19 mouse cellular contexts compared by ENCODE assay signal in genomic region chr16:94588974-94589373, GRCm38 (mm10). TPM values are rescaled to one million over a fixed set of nuclear protein-coding genes. Genes with fewer than 3 reads are reported as not detected.
A peak's percentile ranks its signal among the peaks of the same experiment; 100 is the strongest.
DNase-seq lines count a peak whose midpoint lies in the region; ATAC-seq and TF ChIP-seq lines count a peak whose summit lies in the region.
"Had no signal": no experiment of that assay in that cellular context is flagged by ENCODE, and none has a peak within 500 bp of the region (broad histone marks: within the 10 kb centered on the region; RNA-seq: fewer than 3 reads in every experiment).

No protein-coding gene starts in this region.

- no peak for TF ChIP-seq EP300 in stomach, postnatal 0 days (optimal IDR thresholded peaks at IDR 0.05)

- no peak overlapping the region for H3K4me3 ChIP-seq in intestine, embryonic 15.5 days (replicated peaks)
- H3K4me3 ChIP-seq in intestine, embryonic 16.5 days (ENCODE audit: low read length) = no peak overlapping the region
- H3K4me3 ChIP-seq in stomach, embryonic 15.5 days (replicated peaks) = no peak overlapping the region
- no peak overlapping the region for H3K4me3 ChIP-seq in stomach, postnatal 0 days (ENCODE audit: low read depth, low read length)
- H3K4me3 ChIP-seq in intestine, postnatal 0 days (ENCODE audit: low read depth, low read length) = no peak overlapping the region
- H3K4me3 ChIP-seq in forebrain, embryonic 10.5 days = no peak overlapping the region
- H3K4me3 ChIP-seq in limb, embryonic 10.5 days = no peak overlapping the region
- H3K4me3 ChIP-seq: embryonic facial prominence, embryonic 10.5 days; limb, embryonic 12.5 days; neural tube, embryonic 13.5 days had no signal

- no peak overlapping the region for H3K4me2 ChIP-seq in intestine, embryonic 15.5 days (replicated peaks)
- no peak overlapping the region for H3K4me2 ChIP-seq in intestine, embryonic 16.5 days (ENCODE audit: low read depth, low read length)
- H3K4me2 ChIP-seq in stomach, embryonic 15.5 days = no peak overlapping the region
- no peak overlapping the region for H3K4me2 ChIP-seq in stomach, postnatal 0 days (replicated peaks; ENCODE audit: low read depth)
- no peak overlapping the region; the same call in 1 of the 2 replicates for H3K4me2 ChIP-seq in intestine, postnatal 0 days (replicated peaks; ENCODE audit: low read depth)
- H3K4me2 ChIP-seq: limb, embryonic 12.5 days; neural tube, embryonic 13.5 days had no signal

- H3K27me3 ChIP-seq in intestine, embryonic 15.5 days (replicated peaks) = no peaks in the 10 kb centered on the region
- H3K27me3 ChIP-seq in intestine, embryonic 16.5 days (replicated peaks; ENCODE audit: control insufficient read depth, insufficient read depth, low read length) = no peaks in the 10 kb centered on the region
- H3K27me3 ChIP-seq in stomach, embryonic 15.5 days (replicated peaks) = no peaks in the 10 kb centered on the region
- H3K27me3 ChIP-seq in stomach, postnatal 0 days (ENCODE audit: control insufficient read depth, insufficient read depth, low read length) = no peaks in the 10 kb centered on the region
- no peaks in the 10 kb centered on the region for H3K27me3 ChIP-seq in intestine, postnatal 0 days (replicated peaks; ENCODE audit: control insufficient read depth, insufficient read depth, low read length)
- H3K27me3 ChIP-seq in forebrain, embryonic 10.5 days (ENCODE audit: poor library complexity, severe bottlenecking) = no peaks in the 10 kb centered on the region
- H3K27me3 ChIP-seq in limb, embryonic 10.5 days (ENCODE audit: low read depth, poor library complexity, severe bottlenecking) = no peaks in the 10 kb centered on the region
- H3K27me3 ChIP-seq: limb, embryonic 12.5 days; neural tube, embryonic 13.5 days had no signal

- H3K9me3 ChIP-seq in intestine, embryonic 15.5 days = no peaks in the 10 kb centered on the region
- no peaks in the 10 kb centered on the region for H3K9me3 ChIP-seq in intestine, embryonic 16.5 days (ENCODE audit: control insufficient read depth, low read length)
- no peaks in the 10 kb centered on the region for H3K9me3 ChIP-seq in stomach, embryonic 15.5 days
- no peaks in the 10 kb centered on the region for H3K9me3 ChIP-seq in stomach, postnatal 0 days (ENCODE audit: control insufficient read depth, low read length)
- no peaks in the 10 kb centered on the region for H3K9me3 ChIP-seq in intestine, postnatal 0 days (ENCODE audit: control insufficient read depth)
- no peaks in the 10 kb centered on the region for H3K9me3 ChIP-seq in forebrain, embryonic 10.5 days
- no peaks in the 10 kb centered on the region for H3K9me3 ChIP-seq in limb, embryonic 10.5 days (replicated peaks)
- H3K9me3 ChIP-seq: embryonic facial prominence, embryonic 10.5 days; limb, embryonic 12.5 days; neural tube, embryonic 13.5 days had no signal

- no peak for ATAC-seq in intestine, embryonic 15.5 days
- no peak for ATAC-seq in intestine, embryonic 16.5 days
- ATAC-seq in stomach, embryonic 15.5 days (ENCODE audit: insufficient read depth, low FRiP score, low read depth) = no peak
- no peak for ATAC-seq in stomach, postnatal 0 days (ENCODE audit: low FRiP score, low TSS enrichment)
- ATAC-seq in intestine, postnatal 0 days = no peak
- ATAC-seq: midbrain, embryonic 16.5 days had no signal

- peak overlapping the region; percentile 22; the same call in 1 of the 2 replicates for H3K27ac ChIP-seq in intestine, embryonic 15.5 days
- H3K27ac ChIP-seq in intestine, embryonic 16.5 days (ENCODE audit: low read length) = no peak overlapping the region
- 0 out of 2 replicates have a peak overlapping the region, but pooled peaks have one; percentile 36 for H3K27ac ChIP-seq in stomach, embryonic 15.5 days
- no peak overlapping the region for H3K27ac ChIP-seq in stomach, postnatal 0 days (replicated peaks)
- peak overlapping the region; percentile 42 for H3K27ac ChIP-seq in intestine, postnatal 0 days (ENCODE audit: low read depth, low read length)
- H3K27ac ChIP-seq in forebrain, embryonic 10.5 days = no peak overlapping the region
- no peak overlapping the region for H3K27ac ChIP-seq in limb, embryonic 10.5 days
- H3K27ac ChIP-seq: embryonic facial prominence, embryonic 10.5 days; neural tube, embryonic 13.5 days had no signal

- H3K4me1 ChIP-seq in intestine, embryonic 15.5 days (replicated peaks) = peaks cover 51% of the 10 kb centered on the region
- peaks cover 60% of the 10 kb centered on the region for H3K4me1 ChIP-seq in intestine, embryonic 16.5 days (ENCODE audit: control insufficient read depth, insufficient read depth, low read length)
- H3K4me1 ChIP-seq in stomach, embryonic 15.5 days = peaks cover 29% of the 10 kb centered on the region
- H3K4me1 ChIP-seq in stomach, postnatal 0 days (replicated peaks; ENCODE audit: control insufficient read depth, insufficient read depth) = peaks cover 10% of the 10 kb centered on the region
- H3K4me1 ChIP-seq in intestine, postnatal 0 days (replicated peaks; ENCODE audit: control insufficient read depth, insufficient read depth, low read length) = peaks cover 41% of the 10 kb centered on the region
- H3K4me1 ChIP-seq in forebrain, embryonic 10.5 days = peaks cover 12% of the 10 kb centered on the region
- H3K4me1 ChIP-seq in limb, embryonic 10.5 days = peaks cover 40% of the 10 kb centered on the region

- 72% methylated on average over 6 of the region's 6 CpGs for WGBS in intestine, embryonic 15.5 days
- WGBS in intestine, embryonic 16.5 days = 71% methylated on average over 6 of the region's 6 CpGs
- WGBS in stomach, embryonic 15.5 days = 68% methylated on average over 6 of the region's 6 CpGs
- WGBS in stomach, postnatal 0 days = 71% methylated on average over 6 of the region's 6 CpGs
- WGBS in intestine, postnatal 0 days = 62% methylated on average over 6 of the region's 6 CpGs
- 94% methylated on average over 6 of the region's 6 CpGs for WGBS in forebrain, embryonic 10.5 days
- WGBS in limb, embryonic 10.5 days = 87% methylated on average over 6 of the region's 6 CpGs

- no peak for DNase-seq in stomach, postnatal 0 days (ENCODE audit: low spot score)
- no peak for DNase-seq in cerebellum, adult 18-20 months
- no peak for DNase-seq in forebrain, embryonic 10.5 days (ENCODE audit: extremely low spot score, low spot score)
- no peak for DNase-seq in limb, embryonic 10.5 days (ENCODE audit: low spot score)
- DNase-seq: adrenal gland, postnatal 36 days; forebrain, postnatal 0 days; heart, postnatal 36 days; kidney, adult 11 months; kidney, postnatal 4 days; lung, postnatal 36 days; retina, postnatal 1 day had no signal

- no peak overlapping the region for H3K9ac ChIP-seq in intestine, embryonic 15.5 days
- H3K9ac ChIP-seq in intestine, embryonic 16.5 days (ENCODE audit: low read depth, low read length) = no peak overlapping the region
- H3K9ac ChIP-seq in stomach, embryonic 15.5 days = no peak overlapping the region
- H3K9ac ChIP-seq in stomach, postnatal 0 days (ENCODE audit: low read length) = no peak overlapping the region
- no peak overlapping the region for H3K9ac ChIP-seq in intestine, postnatal 0 days (ENCODE audit: low read depth, low read length)
- H3K9ac ChIP-seq: forebrain, postnatal 0 days; limb, embryonic 12.5 days; neural tube, embryonic 13.5 days had no signal

- no peak for TF ChIP-seq CTCF in stomach, postnatal 0 days (IDR thresholded peaks at IDR 0.05; ENCODE audit: low read depth)
- TF ChIP-seq CTCF in intestine, postnatal 0 days (IDR thresholded peaks at IDR 0.05; ENCODE audit: low read depth) = no peak

- no peaks in the 10 kb centered on the region for H3K36me3 ChIP-seq in intestine, embryonic 15.5 days
- H3K36me3 ChIP-seq in intestine, embryonic 16.5 days (ENCODE audit: control insufficient read depth, insufficient read depth, low read length) = no peaks in the 10 kb centered on the region
- no peaks in the 10 kb centered on the region for H3K36me3 ChIP-seq in stomach, embryonic 15.5 days
- no peaks in the 10 kb centered on the region for H3K36me3 ChIP-seq in stomach, postnatal 0 days (ENCODE audit: control insufficient read depth, insufficient read depth, low read length)
- H3K36me3 ChIP-seq in intestine, postnatal 0 days (ENCODE audit: control insufficient read depth, insufficient read depth) = no peaks in the 10 kb centered on the region
- H3K36me3 ChIP-seq in forebrain, embryonic 10.5 days (replicated peaks) = peaks cover 8% of the 10 kb centered on the region
- peaks cover 8% of the 10 kb centered on the region; the same call in 1 of the 2 replicates for H3K36me3 ChIP-seq in limb, embryonic 10.5 days
- H3K36me3 ChIP-seq: limb, embryonic 12.5 days; neural tube, embryonic 13.5 days had no signal

RNA-seq across cellular contexts. Expression of gene Dyrk1a, which starts 19.2 kb away (rescaled TPM):
- polyA plus RNA-seq in intestine, embryonic 15.5 days (2015; fragmentation: Nextera tagmentation; extraction: Ambion mirVana) = 8.1 and 8.7 TPM in 2 replicates
- 7.1 and 7.3 TPM in 2 replicates for polyA plus RNA-seq in intestine, embryonic 16.5 days (2015; fragmentation: Nextera tagmentation; extraction: Ambion mirVana)
- 8.0 and 9.5 TPM in 2 replicates for polyA plus RNA-seq in stomach, embryonic 15.5 days (2015; fragmentation: Nextera tagmentation; extraction: Ambion mirVana)
- 4.6 and 5.2 TPM in 2 replicates for polyA plus RNA-seq in stomach, postnatal 0 days (2015; fragmentation: Nextera tagmentation; extraction: Ambion mirVana)
- polyA plus RNA-seq in intestine, postnatal 0 days (2015; fragmentation: Nextera tagmentation; extraction: Ambion mirVana) = 8.0 and 8.3 TPM in 2 replicates
- 9.1 TPM in 2 replicates for polyA plus RNA-seq in forebrain, embryonic 10.5 days (2016; fragmentation: Nextera tagmentation; extraction: Ambion mirVana)
- polyA plus RNA-seq in limb, embryonic 10.5 days (2016; fragmentation: Nextera tagmentation; extraction: Ambion mirVana) = 8.2 and 8.9 TPM in 2 replicates

Comparison
In these comparisons a context has a peak if more than half of its experiments do, and no peak if none do; other contexts are left out.
1. H3K27ac ChIP-seq: peak in intestine, embryonic 15.5 days (single experiment), stomach, embryonic 15.5 days (single experiment) and intestine, postnatal 0 days (single experiment); none in intestine, embryonic 16.5 days (single experiment), stomach, postnatal 0 days (single experiment), forebrain, embryonic 10.5 days (single experiment) and limb, embryonic 10.5 days (single experiment).